Mouse (Mus musculus): Measurements from ENCODE around the gene Sec16b.

Sec16b gene

DNA sequence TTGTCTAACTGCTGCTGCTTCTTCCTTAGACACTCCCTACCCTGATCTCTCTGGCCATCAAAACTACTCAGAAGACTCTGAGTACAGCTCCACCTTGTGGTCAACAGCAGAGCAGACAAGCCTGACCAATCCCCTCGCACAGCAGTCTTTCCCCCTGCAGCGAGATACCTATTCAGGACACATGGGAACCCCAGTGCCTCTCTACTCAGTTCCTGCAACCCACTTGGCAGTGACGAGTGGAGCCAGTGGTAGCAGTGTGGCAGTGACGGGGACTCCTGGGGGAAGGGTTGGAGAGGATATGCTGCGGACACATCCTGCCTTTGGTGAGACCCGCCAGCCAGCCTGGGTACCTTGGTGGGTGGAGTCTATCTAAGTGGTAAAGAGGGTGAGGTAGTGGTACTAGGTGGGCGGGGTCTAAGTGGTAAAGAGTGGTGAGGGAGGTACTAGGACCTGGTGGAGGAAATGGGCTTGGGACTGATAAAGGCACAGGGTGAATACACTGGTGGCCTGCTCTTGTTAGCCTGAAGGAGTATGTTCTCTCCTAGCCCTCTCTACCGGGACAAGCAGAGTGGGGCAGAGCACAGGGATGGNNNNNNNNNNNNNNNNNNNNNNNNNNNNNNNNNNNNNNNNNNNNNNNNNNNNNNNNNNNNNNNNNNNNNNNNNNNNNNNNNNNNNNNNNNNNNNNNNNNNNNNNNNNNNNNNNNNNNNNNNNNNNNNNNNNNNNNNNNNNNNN lies 54.3 kb downstream of the Sec16b start:
- peak; percentile 29 for DNase-seq

GRCm38 (mm10) chr1:157567819-157568218 lies 61.3 kb downstream of the Sec16b start:
- no peak for DNase-seq

DNA sequence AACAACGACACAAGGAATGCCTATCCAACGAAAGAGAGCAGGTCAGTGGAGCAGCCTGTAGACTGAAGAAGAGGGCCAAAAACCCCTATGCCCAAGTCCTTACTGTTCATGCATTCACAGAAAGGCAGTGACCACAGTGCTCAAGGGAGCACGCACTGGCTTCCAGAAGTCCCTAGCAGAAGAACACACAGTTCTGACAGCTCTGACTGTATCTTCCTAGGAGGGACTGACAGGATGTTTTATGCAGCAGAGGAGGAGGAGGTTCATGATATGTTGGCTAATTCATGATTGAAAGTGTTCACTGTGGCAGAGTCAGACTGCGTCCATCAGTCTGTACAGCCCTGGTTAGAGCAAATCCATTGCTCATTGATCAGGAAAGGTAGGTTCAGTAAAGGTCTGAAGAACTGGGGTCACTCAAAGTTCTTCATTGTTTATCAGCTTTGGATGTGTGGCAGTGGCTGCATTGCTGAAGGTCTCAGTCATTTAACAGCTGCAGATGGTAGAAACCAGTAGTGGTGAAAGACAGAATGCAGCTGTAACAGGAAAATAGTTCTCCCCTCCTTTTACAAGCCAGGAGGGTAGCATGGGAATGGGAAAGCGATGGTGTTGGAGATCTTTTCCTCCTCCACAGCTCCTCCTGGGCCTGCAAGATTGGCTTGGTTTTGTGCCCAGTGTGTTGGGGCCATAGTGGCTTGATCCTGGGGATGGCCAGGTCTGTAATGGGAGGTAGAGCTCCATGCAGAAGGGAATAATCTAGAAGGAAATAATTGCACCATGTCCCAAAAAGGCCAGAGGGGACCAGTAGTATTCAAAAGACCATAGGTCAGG lies 62.9 kb downstream of the Sec16b start:
- no peak for DNase-seq

GRCm38 (mm10) chr1:157575316-157575715 lies 68.8 kb downstream of the Sec16b start:
- no peak for DNase-seq

DNA sequence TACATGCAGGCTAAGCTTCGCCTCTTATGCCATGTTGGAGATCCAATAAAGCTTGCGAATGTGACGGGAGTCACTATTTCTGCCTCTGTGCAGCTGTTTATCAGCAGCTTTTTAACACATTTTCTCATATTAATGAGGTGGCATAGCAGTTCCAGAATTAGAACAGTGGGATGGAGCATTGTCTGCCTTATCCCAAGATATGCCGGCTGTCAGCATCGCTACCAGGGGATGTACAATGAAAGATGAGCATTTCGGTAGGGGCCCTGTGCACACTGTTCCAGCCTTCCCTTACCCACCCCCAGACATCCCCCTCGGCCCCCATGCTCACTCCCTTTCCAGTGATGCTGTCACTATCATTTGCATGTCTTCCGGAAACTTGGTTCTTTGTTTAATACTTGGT lies 71.8 kb downstream of the Sec16b start:
- no peak for DNase-seq

GRCm38 (mm10) chr1:157586556-157586955 lies 80.0 kb downstream of the Sec16b start:
- no peak for DNase-seq

GRCm38 (mm10) chr1:157592039-157592438 lies 85.5 kb downstream of the Sec16b start:
- DNase-seq: no peak

DNA sequence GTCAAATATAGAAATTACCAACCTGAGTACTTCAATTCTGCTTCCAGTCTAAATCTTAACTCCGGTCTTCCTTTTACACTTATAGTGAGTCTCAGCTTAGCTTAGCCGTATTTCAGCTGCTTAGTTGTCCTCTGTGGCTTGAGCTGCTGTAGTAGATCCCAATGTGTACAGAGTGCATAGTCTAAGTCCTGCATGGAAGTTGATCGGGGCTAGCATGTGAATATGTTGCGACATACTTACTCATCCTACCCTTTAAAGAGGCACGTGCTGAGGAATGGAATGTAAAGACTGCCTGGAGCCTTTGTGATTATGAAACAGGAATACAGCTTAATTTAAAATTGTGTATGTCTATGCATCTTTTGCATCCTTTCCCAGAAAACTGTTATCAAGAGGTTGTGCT lies 88.0 kb downstream of the Sec16b start:
- no peak for DNase-seq

DNA sequence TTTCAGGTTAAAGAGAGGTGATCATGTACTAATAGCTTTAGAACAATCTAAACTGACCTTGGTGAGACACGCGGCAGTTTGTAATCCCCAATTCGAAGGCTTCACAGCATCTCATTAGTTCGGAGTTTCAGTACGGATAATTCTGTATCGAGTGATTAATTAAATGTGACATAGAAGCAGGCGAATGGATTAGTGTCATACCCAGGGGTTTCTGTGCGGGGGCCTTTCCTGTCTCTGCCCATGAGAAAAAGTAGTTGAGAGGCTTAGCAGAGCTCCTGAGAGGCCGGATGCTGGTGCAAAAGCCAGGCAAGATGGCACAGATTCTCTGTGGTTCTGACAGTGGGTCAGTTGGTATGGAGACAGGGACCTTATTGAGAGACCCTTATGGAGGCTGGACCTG lies 88.6 kb downstream of the Sec16b start:
- DNase-seq: no peak

DNA sequence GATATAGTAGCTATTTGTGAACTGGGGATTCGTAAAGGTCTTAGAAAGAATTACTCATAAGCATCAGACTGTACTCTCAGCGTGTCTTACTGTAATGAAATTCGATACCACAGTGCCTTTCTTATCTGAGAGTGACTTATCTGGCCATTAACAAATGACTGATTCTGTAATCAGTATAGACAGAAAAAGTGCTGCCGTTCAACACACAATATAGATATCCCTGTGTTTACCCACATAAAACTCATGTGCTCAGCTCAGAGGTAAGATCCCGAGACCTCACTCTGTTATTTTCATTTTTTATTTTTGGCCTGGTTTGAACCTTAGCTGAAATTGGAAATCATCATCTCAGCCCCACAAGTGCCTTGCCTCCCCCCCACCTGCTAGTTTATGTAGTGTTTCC lies 98.0 kb downstream of the Sec16b start:
- no peak for DNase-seq
